Mouse (Mus musculus) frontal cortex, postnatal 14 days (tissue): ENCODE results near the gene Adora1.
A peak's percentile ranks its signal among the peaks of the same experiment; 100 is the strongest.

Experiments
- DNase-seq, 2 experiments: peaks; one replicate each; pipeline ENCODE4 v3.0.0; 2022; ENCODE audit warnings: low spot score in 2 of 2

The Adora1 gene

GRCm38 (mm10) chr1:134216629-134216971, 18.6 kb downstream of the Adora1 start:
- DNase-seq = no peak

- DNase-seq = no peak
Measured at GRCm38 (mm10) chr1:134215751-134216628, 19.2 kb downstream of the Adora1 start.

DNA sequence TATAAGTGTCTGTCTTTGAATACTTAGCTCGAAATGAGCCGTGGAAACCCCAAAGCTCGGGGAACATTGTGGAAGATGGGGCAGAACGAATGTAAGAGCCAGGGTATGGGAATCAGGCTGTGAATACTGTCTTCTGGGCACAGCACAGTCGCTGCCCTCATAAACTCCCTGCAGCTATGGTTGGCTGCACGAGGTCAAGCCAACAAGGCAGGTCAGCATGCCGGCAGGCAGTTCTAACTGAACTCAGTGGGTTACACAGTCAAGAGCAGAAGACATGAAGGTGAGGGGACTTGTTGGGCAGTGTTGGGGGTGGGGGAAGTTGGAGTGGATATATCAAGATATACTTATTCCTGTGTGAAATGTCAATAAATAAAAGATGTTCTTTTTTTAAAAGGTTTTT, 20.2 kb downstream of the Adora1 start:
- DNase-seq = no peak

- no peak for DNase-seq
Measured at GRCm38 (mm10) chr1:134213405-134213804, 21.8 kb downstream of the Adora1 start.

DNA sequence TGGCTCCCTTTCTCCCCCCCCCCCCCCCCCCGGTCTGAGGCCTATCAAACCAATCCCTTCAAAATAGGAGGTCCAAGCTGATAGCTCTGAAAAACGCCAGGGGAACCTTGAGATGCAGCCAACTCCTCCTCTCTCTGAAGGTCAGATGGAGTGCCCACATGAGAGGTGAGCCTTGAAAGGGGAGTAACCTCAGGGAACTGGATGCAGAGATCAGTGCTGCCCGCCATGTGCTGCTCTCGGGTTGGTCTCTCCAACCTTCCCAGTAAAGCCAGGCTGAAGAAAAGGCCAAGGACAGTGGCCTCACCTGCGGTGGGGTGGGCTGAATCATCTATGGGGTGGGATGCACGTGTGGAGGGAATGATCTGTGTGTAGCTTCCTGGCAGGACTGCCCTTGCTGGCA, 22.9 kb downstream of the Adora1 start:
- DNase-seq = no peak

- no peak for DNase-seq
Measured at GRCm38 (mm10) chr1:134211631-134212030, 23.6 kb downstream of the Adora1 start.

DNA sequence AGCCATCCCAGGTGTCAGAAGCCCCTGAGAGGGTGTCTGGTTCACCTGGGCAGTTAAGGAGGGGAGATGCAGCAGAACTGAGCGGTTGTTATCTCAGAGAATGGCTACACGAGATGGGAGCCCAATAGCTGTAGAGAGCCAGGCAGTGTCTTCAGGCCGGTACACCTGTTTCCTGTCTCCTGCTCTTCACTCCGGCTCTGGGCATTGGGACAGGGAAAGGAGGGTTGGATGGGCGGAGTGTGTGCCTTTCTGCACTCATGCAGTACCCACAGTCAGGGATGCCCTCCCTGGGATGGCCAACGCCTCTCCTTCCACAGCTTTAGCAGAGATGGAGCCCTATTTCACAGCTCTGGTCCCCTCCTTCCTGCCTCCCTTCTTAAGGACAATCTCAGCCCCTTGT, 24.2 kb downstream of the Adora1 start:
- no peak for DNase-seq

DNA sequence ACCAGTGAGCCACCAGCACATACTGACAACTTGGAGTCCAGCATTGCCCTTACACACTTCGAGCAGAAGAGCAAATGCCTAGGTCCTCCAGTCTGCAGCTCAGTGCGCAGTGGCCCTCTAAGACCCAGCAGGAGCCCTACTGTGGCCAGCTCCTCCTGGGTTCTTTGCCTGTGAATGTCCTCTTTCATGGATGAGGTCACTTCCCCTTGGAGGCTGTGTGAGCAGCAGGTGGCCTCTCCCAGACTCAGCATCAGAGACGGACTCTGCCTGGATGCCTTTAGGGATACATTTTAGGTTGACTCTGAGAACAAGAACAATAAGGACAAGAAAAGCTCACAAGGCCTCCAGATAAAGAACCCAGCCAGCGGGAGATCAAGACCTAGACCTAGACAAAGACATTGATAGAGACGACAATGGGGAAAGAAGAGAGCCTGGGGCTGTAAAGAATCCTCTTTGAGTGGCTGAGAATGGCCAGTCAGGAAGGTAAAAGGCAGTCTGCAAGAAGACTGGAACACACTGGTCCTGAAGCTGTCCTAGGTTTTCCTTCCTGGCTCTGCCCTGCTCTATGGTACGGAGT, 25.0 kb downstream of the Adora1 start:
- DNase-seq = no peak

DNA sequence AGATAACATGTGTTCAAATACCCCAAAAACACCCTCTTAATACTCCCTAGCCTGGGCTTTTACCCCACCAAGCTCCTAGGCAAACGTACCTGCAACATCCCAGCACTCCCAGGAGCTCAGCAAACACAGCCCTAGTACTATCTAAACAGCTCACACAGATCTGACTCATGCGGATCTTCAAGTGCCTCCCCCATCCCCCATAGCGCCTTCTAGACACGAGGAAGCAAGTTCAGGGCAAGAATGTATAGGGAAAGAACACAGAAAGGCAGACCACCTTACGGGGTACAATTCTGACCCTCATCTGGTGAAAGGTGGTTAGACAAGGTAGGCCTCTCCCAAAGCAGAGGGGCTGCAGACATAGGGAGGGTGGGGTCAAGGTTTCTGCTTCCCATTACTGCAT, 29.1 kb downstream of the Adora1 start:
- no peak for DNase-seq

- DNase-seq = no peak
Measured at GRCm38 (mm10) chr1:134205296-134206018, 29.8 kb downstream of the Adora1 start.

DNA sequence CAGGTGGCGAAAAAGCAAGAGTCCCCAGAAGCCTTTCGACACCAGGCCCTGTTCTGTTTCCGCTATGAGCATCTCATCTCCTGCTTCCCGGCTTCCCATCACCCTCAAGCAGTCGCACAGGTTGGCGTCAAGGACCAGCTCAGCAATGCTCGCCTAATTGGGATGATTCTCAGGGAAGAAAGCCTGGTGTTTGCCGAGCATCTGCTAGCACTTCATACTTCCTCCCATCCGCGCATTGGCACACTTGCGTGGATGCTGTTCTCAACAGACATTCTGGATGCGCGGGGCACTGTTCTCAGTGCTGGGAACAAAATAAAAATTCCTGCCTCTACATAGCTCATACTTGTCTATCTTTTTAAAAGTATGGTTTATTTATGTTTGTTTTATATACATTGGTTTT, 31.0 kb downstream of the Adora1 start:
- no peak for DNase-seq

GRCm38 (mm10) chr1:134201751-134202420, 33.3 kb downstream of the Adora1 start:
- no peak for DNase-seq

DNA sequence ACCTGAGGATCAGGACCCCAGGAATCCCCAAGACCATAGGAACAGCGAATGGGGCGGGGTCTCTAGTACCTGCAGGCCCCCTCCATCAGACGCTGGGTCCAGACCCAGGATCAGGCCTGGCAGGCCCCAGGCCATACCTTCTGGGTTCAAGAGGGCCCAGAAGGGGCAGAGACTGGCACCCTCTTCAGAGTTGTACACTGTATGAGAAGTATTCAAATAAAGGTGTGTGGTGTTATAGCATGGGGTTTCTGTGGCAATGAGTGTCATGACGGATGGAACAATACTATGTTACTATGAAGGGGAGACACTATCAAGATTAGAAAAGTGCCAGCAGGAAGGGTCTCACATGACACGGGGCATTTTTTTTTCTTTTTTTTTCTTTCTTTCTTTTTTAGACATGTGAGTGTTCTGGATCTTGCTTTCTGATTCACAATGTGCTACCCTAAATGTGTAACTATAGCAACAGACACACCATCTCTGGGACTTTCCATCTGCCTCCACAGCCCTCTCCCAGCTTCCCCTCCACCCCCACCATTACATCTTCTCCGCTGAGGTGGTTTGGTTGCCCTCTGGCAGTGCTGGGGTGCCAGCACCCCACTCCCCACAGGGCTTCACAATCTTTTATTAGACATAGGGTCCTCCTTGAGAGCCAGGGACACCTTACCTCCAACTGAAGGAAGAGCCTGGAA, 34.1 kb downstream of the Adora1 start:
- DNase-seq = no peak

DNA sequence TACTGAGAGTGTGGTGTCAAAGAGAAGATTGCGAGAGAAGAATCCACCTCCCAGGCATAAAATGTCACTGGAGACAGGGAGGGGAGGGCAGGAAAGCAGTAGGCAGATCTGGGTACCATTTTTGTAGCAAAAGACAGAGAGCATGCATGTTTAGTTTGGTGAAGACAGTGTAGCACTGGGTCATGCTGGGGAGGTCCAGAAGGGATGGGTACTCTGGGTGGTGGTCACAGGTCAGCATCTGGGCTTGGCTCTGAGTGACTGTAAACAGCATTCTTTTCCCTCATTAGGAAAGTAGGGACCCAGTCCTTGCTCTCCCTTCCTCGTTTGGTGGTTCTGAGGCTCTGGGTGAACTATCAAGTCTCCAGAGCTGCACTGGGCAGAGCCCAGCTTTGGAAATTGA, 34.8 kb downstream of the Adora1 start:
- no peak for DNase-seq

- no peak for DNase-seq
Measured at GRCm38 (mm10) chr1:134198197-134198995, 36.8 kb downstream of the Adora1 start.

DNA sequence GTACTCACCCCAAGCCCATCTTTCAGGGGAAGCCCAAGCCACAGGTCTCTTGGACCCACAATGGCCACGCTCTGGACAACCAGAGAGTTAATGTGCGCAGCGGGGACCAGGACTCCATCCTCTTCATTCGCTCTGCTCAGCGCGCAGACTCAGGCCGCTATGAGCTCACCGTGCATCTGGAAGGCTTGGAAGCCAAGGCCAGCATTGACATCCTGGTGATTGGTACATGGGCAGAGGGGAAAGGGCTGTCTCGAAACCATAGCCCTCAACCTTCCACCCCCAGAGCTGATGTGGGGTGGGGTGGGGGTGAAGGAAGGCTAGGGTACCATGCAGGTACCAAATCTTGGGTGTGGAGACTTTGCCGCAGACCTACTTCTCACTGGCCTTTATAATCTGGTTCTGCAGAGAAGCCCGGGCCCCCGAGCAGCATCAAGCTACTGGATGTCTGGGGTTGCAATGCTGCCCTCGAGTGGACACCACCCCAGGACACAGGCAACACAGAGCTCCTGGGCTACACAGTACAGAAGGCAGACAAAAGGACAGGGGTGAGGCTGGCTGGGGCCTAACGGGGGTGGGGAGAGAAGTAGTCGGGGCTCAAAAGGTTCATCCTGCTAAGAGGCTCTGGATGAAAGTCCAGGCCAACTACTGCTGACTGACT, 37.8 kb downstream of the Adora1 start:
- no peak for DNase-seq

- peak; percentile 74 to 78 for DNase-seq
Measured at GRCm38 (mm10) chr1:134196386-134196785, 38.8 kb downstream of the Adora1 start.

- no peak for DNase-seq
Measured at GRCm38 (mm10) chr1:134195979-134196378, 39.3 kb downstream of the Adora1 start.

DNA sequence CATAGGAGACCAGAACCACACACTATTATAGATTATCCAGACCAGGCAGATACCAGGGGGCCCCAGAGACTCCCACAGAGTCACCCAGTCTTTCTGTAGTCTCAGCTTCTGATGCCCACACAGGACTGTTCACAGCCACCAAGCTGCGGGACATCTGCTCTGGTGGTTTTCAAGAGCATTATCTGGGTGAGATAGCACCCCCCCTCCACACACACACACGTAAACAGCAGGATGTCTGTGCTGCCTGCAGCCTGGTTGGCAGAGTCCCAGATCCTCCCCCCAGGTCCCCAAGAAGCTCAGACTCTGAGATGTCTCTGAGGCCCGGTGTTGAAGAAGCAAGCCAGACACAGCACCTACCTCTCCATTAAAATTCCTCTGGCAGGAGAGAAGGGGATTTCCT, 39.7 kb downstream of the Adora1 start:
- no peak for DNase-seq

GRCm38 (mm10) chr1:134195117-134195516, 40.1 kb downstream of the Adora1 start:
- DNase-seq = no peak
